ENCODE assay signal across 19 mouse cellular contexts in genomic region chr7:79842163-79842562, GRCm38 (mm10). TPM values are rescaled to one million over a fixed set of nuclear protein-coding genes. Genes with fewer than 3 reads are reported as not detected.
DNase-seq lines count a peak whose midpoint lies in the region; ATAC-seq and TF ChIP-seq lines count a peak whose summit lies in the region.
"Had no signal": no experiment of that assay in that cellular context is flagged by ENCODE, and none has a peak within 500 bp of the region (broad histone marks: within the 10 kb centered on the region; RNA-seq: fewer than 3 reads in every experiment).

No protein-coding gene starts in this region.

- no peak for TF ChIP-seq CTCF in liver, postnatal 0 days (IDR thresholded peaks at IDR 0.05; ENCODE audit: low read depth)

- peak overlapping the region; percentile 46 for H3K4me3 ChIP-seq in intestine, embryonic 16.5 days (ENCODE audit: low read length)
- no peak overlapping the region for H3K4me3 ChIP-seq in kidney, embryonic 14.5 days (ENCODE audit: low read length)
- H3K4me3 ChIP-seq in limb, embryonic 12.5 days (replicated peaks) = no peak overlapping the region
- peak overlapping the region; percentile 33 for H3K4me3 ChIP-seq in liver, postnatal 0 days (ENCODE audit: low read depth, low read length)
- H3K4me3 ChIP-seq: heart, embryonic 10.5 days; myocyte had no signal

- peaks cover 7% of the 10 kb centered on the region; the same call in 1 of the 2 replicates for H3K4me1 ChIP-seq in intestine, embryonic 16.5 days (ENCODE audit: control insufficient read depth, insufficient read depth, low read length)
- H3K4me1 ChIP-seq in kidney, embryonic 14.5 days (ENCODE audit: control insufficient read depth, insufficient read depth, low read length) = peaks cover 3% of the 10 kb centered on the region; the same call in 1 of the 2 replicates
- peaks cover 28% of the 10 kb centered on the region for H3K4me1 ChIP-seq in limb, embryonic 12.5 days (replicated peaks)
- peaks cover 14% of the 10 kb centered on the region; the same call in 1 of the 2 replicates for H3K4me1 ChIP-seq in liver, postnatal 0 days (ENCODE audit: insufficient read depth)

- H3K9ac ChIP-seq in intestine, embryonic 16.5 days (ENCODE audit: low read depth, low read length) = peak overlapping the region; percentile 58
- no peak overlapping the region for H3K9ac ChIP-seq in kidney, embryonic 14.5 days (ENCODE audit: low read depth, low read length)
- 0 out of 2 replicates have a peak overlapping the region, but pooled peaks have one; percentile 14 for H3K9ac ChIP-seq in limb, embryonic 12.5 days (replicated peaks)
- peak overlapping the region; percentile 38 for H3K9ac ChIP-seq in liver, postnatal 0 days (replicated peaks)

- H3K9me3 ChIP-seq in intestine, embryonic 16.5 days (ENCODE audit: control insufficient read depth, low read length) = no peaks in the 10 kb centered on the region
- no peaks in the 10 kb centered on the region for H3K9me3 ChIP-seq in kidney, embryonic 14.5 days (ENCODE audit: control insufficient read depth, low read length)
- no peaks in the 10 kb centered on the region for H3K9me3 ChIP-seq in limb, embryonic 12.5 days
- H3K9me3 ChIP-seq in liver, postnatal 0 days (ENCODE audit: low read length) = no peaks in the 10 kb centered on the region
- H3K9me3 ChIP-seq: heart, embryonic 10.5 days had no signal

- no peaks in the 10 kb centered on the region for H3K27me3 ChIP-seq in intestine, embryonic 16.5 days (replicated peaks; ENCODE audit: control insufficient read depth, insufficient read depth, low read length)
- no peaks in the 10 kb centered on the region for H3K27me3 ChIP-seq in kidney, embryonic 14.5 days (ENCODE audit: control insufficient read depth, insufficient read depth, low read length)
- no peaks in the 10 kb centered on the region for H3K27me3 ChIP-seq in limb, embryonic 12.5 days
- no peaks in the 10 kb centered on the region for H3K27me3 ChIP-seq in liver, postnatal 0 days (ENCODE audit: insufficient read depth, low read length)

- peak overlapping the region; percentile 64 for H3K4me2 ChIP-seq in intestine, embryonic 16.5 days (ENCODE audit: low read depth, low read length)
- 0 out of 2 replicates have a peak overlapping the region, but pooled peaks have one; percentile 8 for H3K4me2 ChIP-seq in kidney, embryonic 14.5 days (replicated peaks; ENCODE audit: low read depth, low read length)
- no peak overlapping the region; the same call in 1 of the 2 replicates for H3K4me2 ChIP-seq in limb, embryonic 12.5 days
- H3K4me2 ChIP-seq in liver, postnatal 0 days (ENCODE audit: low read depth, low read length) = peak overlapping the region; percentile 65
- H3K4me2 ChIP-seq: midbrain, embryonic 11.5 days had no signal

- peak; percentile 68 for DNase-seq in liver, postnatal 0 days
- no peak for DNase-seq in layer of hippocampus, adult 9-11 months
- DNase-seq in frontal cortex, postnatal 14 days (ENCODE audit: low spot score in 2 of 2) = no peak
- DNase-seq in natural killer cell, adult 2 months (ENCODE audit: low spot score in 2 of 2) = no peak
- DNase-seq: adrenal gland, adult 8-10 months; cerebellum, postnatal 25 days; lung, postnatal 14 days; right cerebral cortex, postnatal 4 days had no signal

- WGBS in intestine, embryonic 16.5 days = 42% methylated on average over 7 of the region's 7 CpGs
- WGBS in kidney, embryonic 14.5 days = 50% methylated on average over 7 of the region's 7 CpGs
- WGBS in limb, embryonic 12.5 days = 62% methylated on average over 7 of the region's 7 CpGs
- WGBS in liver, postnatal 0 days (ENCODE audit: insufficient replicate concordance) = 49% methylated on average over 7 of the region's 7 CpGs

- 0 out of 2 replicates have a peak, but pooled peaks cover 3% of the 10 kb centered on the region for H3K36me3 ChIP-seq in intestine, embryonic 16.5 days (ENCODE audit: control insufficient read depth, insufficient read depth, low read length)
- H3K36me3 ChIP-seq in kidney, embryonic 14.5 days (ENCODE audit: control insufficient read depth, insufficient read depth, low read length) = no peaks in the 10 kb centered on the region
- H3K36me3 ChIP-seq in limb, embryonic 12.5 days = peaks cover 29% of the 10 kb centered on the region
- no peaks in the 10 kb centered on the region for H3K36me3 ChIP-seq in liver, postnatal 0 days (replicated peaks; ENCODE audit: insufficient read depth, low read length)
- H3K36me3 ChIP-seq: heart, embryonic 10.5 days had no signal

- no peak for TF ChIP-seq EP300 in liver, postnatal 0 days (IDR thresholded peaks at IDR 0.05; ENCODE audit: low read depth)

- peak; percentile 81 for ATAC-seq in intestine, embryonic 16.5 days
- peak; percentile 62 for ATAC-seq in kidney, embryonic 14.5 days (ENCODE audit: low FRiP score, low TSS enrichment)
- ATAC-seq in limb, embryonic 12.5 days (ENCODE audit: insufficient number of reproducible peaks, insufficient read depth, low FRiP score, low TSS enrichment, low read depth) = no peak
- ATAC-seq in liver, postnatal 0 days = peak; percentile 84
- ATAC-seq in megakaryocyte, adult 5-6 weeks (ENCODE audit: poor library complexity, severe bottlenecking) = no peak
- ATAC-seq: hindbrain, postnatal 0 days had no signal

- peak overlapping the region; percentile 79 for H3K27ac ChIP-seq in intestine, embryonic 16.5 days (ENCODE audit: low read length)
- H3K27ac ChIP-seq in kidney, embryonic 14.5 days (ENCODE audit: low read depth, low read length) = peak overlapping the region; percentile 12; the same call in 1 of the 2 replicates
- H3K27ac ChIP-seq in limb, embryonic 12.5 days = no peak overlapping the region
- peak overlapping the region; percentile 76 for H3K27ac ChIP-seq in liver, postnatal 0 days (ENCODE audit: low read depth)
- H3K27ac ChIP-seq: heart, embryonic 10.5 days; hindbrain, postnatal 0 days had no signal

RNA-seq across cellular contexts. Expression of gene Anpep, which starts 18.7 kb away (rescaled TPM):
- polyA plus RNA-seq in intestine, embryonic 16.5 days (2015; fragmentation: Nextera tagmentation; extraction: Ambion mirVana) = 248 and 311 TPM in 2 replicates
- 23.7 and 39.0 TPM in 2 replicates for polyA plus RNA-seq in kidney, embryonic 14.5 days (2014; fragmentation: Nextera tagmentation; extraction: Ambion mirVana)
- polyA plus RNA-seq in limb, embryonic 12.5 days (2016; fragmentation: Nextera tagmentation; extraction: Ambion mirVana) = 10.6 and 11.9 TPM in 2 replicates
- 24.8 and 26.7 TPM in 2 replicates for polyA plus RNA-seq in liver, postnatal 0 days (2015; fragmentation: Nextera tagmentation; extraction: Ambion mirVana)
- total RNA-seq in megakaryocyte, adult 5-6 weeks (2015) = 1.8 and 2.0 TPM in 2 replicates
- total RNA-seq in megakaryocyte, adult 5-6 weeks (2017) = not detected in 2 replicates

RNA-seq across cellular contexts. Expression of gene Mesp2, which starts 31.6 kb away (rescaled TPM):
- 2.6 and 3.1 TPM in 2 replicates for polyA plus RNA-seq in intestine, embryonic 16.5 days (2015; fragmentation: Nextera tagmentation; extraction: Ambion mirVana)
- polyA plus RNA-seq in kidney, embryonic 14.5 days (2014; fragmentation: Nextera tagmentation; extraction: Ambion mirVana) = 0.57 and 0.64 TPM in 2 replicates
- polyA plus RNA-seq in limb, embryonic 12.5 days (2016; fragmentation: Nextera tagmentation; extraction: Ambion mirVana) = 0.14 and 0.32 TPM in 2 replicates
- 0.07 TPM in 1 of 2 replicates, not detected in the other for polyA plus RNA-seq in liver, postnatal 0 days (2015; fragmentation: Nextera tagmentation; extraction: Ambion mirVana)
- total RNA-seq in megakaryocyte, adult 5-6 weeks (2015) = 0.29 TPM in 1 of 2 replicates, not detected in the other
- total RNA-seq in megakaryocyte, adult 5-6 weeks (2017) = not detected in 2 replicates
- total RNA-seq: gastrocnemius, adult 8-10 months had no signal
- polyA plus RNA-seq: embryonic facial prominence, embryonic 11.5 days; myocyte had no signal

RNA-seq across cellular contexts. Expression of gene Mesp1, which starts 48.6 kb away (rescaled TPM):
- polyA plus RNA-seq in intestine, embryonic 16.5 days (2015; fragmentation: Nextera tagmentation; extraction: Ambion mirVana) = 0.28 TPM in 1 of 2 replicates, not detected in the other
- polyA plus RNA-seq in kidney, embryonic 14.5 days (2014; fragmentation: Nextera tagmentation; extraction: Ambion mirVana) = not detected in 2 replicates
- not detected in 2 replicates for polyA plus RNA-seq in limb, embryonic 12.5 days (2016; fragmentation: Nextera tagmentation; extraction: Ambion mirVana)
- polyA plus RNA-seq in liver, postnatal 0 days (2015; fragmentation: Nextera tagmentation; extraction: Ambion mirVana) = not detected in 2 replicates
- not detected in 2 replicates for total RNA-seq in megakaryocyte, adult 5-6 weeks (2015)
- total RNA-seq in megakaryocyte, adult 5-6 weeks (2017) = not detected in 2 replicates
- total RNA-seq: adrenal gland, adult 8-10 months; gastrocnemius, adult 8-10 months; heart, postnatal 25 days had no signal
- polyA plus RNA-seq: midbrain, embryonic 11.5 days; myocyte had no signal

Comparison
In these comparisons a context has a peak if more than half of its experiments do, and no peak if none do; other contexts are left out.
1. ATAC-seq: peak in intestine, embryonic 16.5 days (single experiment), kidney, embryonic 14.5 days (single experiment) and liver, postnatal 0 days (single experiment); none in limb, embryonic 12.5 days (single experiment) and megakaryocyte, adult 5-6 weeks (single experiment).
2. H3K4me3 ChIP-seq: peak in intestine, embryonic 16.5 days (single experiment) and liver, postnatal 0 days (single experiment); none in kidney, embryonic 14.5 days (single experiment) and limb, embryonic 12.5 days (single experiment).